Mouse (Mus musculus) lung, postnatal 14 days (tissue): Measurements from ENCODE around the gene Rab3gap2.

Experiments
- DNase-seq: peaks from one replicate; pipeline ENCODE4 v3.0.0; 2021

Rab3gap2 gene

GRCm38 (mm10) chr1:185203909-185204661 is at the start of gene Rab3gap2:
Gene Rab3gap2, plus strand, starts transcription at chr1:185204117.
- peak; percentile 100 for DNase-seq

- no peak for DNase-seq
Measured at GRCm38 (mm10) chr1:185173641-185174040, 30.3 kb upstream of the Rab3gap2 start.

- no peak for DNase-seq
Measured at GRCm38 (mm10) chr1:185177860-185178259, 26.1 kb upstream of the Rab3gap2 start.

- DNase-seq, result peak; percentile 43
Measured at GRCm38 (mm10) chr1:185183591-185184330, 20.2 kb upstream of the Rab3gap2 start.

GRCm38 (mm10) chr1:185185556-185185955 is 18.4 kb upstream of the Rab3gap2 start:
- DNase-seq, result no peak

GRCm38 (mm10) chr1:185187135-185187785 is 16.7 kb upstream of the Rab3gap2 start:
- DNase-seq, result peak; percentile 57

- no peak for DNase-seq
Measured at GRCm38 (mm10) chr1:185189901-185190300, 14.0 kb upstream of the Rab3gap2 start.

- DNase-seq, result no peak
Measured at GRCm38 (mm10) chr1:185192087-185192486, 11.8 kb upstream of the Rab3gap2 start.

- DNase-seq, result peak; percentile 44
Measured at GRCm38 (mm10) chr1:185193509-185193908, 10.4 kb upstream of the Rab3gap2 start.

GRCm38 (mm10) chr1:185196323-185196722 is 7.6 kb upstream of the Rab3gap2 start:
- DNase-seq, result no peak

GRCm38 (mm10) chr1:185200571-185201395 is 3.1 kb upstream of the Rab3gap2 start:
- DNase-seq, result no peak

- DNase-seq, result no peak
Measured at GRCm38 (mm10) chr1:185201994-185202393, 1.9 kb upstream of the Rab3gap2 start.

GRCm38 (mm10) chr1:185203196-185203908 is 565 bp upstream of the Rab3gap2 start:
- peak; percentile 54 for DNase-seq

- no peak for DNase-seq
Measured at GRCm38 (mm10) chr1:185205090-185205489, 1.2 kb downstream of the Rab3gap2 start.

- no peak for DNase-seq
Measured at GRCm38 (mm10) chr1:185207851-185208595, 4.1 kb downstream of the Rab3gap2 start.

- DNase-seq, result no peak
Measured at GRCm38 (mm10) chr1:185208766-185209165, 4.8 kb downstream of the Rab3gap2 start.

GRCm38 (mm10) chr1:185209641-185210176 is 5.8 kb downstream of the Rab3gap2 start:
- DNase-seq, result no peak

- no peak for DNase-seq
Measured at GRCm38 (mm10) chr1:185216360-185216759, 12.4 kb downstream of the Rab3gap2 start.

GRCm38 (mm10) chr1:185216762-185217161 is 12.8 kb downstream of the Rab3gap2 start:
- no peak for DNase-seq

- DNase-seq, result no peak
Measured at GRCm38 (mm10) chr1:185217966-185218365, 14.0 kb downstream of the Rab3gap2 start.

- DNase-seq, result no peak
Measured at GRCm38 (mm10) chr1:185226889-185227288, 23.0 kb downstream of the Rab3gap2 start.
